Mouse (Mus musculus) kidney, embryonic 14.5 days (tissue): ENCODE measurements around the gene Ttyh2. TPM values are rescaled to one million over a fixed set of nuclear protein-coding genes. Genes with fewer than 3 reads are reported as not detected.

Source experiments
- ATAC-seq: fragments of 200-750 bp; cut with Nextera tagmentation; 2 replicates; pipeline ENCODE4 v1.8.0; 2017; ENCODE audit warnings: moderate number of reproducible peaks, mild to moderate bottlenecking, moderate TSS enrichment, moderate library complexity; ENCODE audit not compliant: low FRiP score, low TSS enrichment
- H3K27ac ChIP-seq: fragments of 300-500 bp; sonication (generic); 2 replicates; pipeline ENCODE4 v1.5.1; 2014; ENCODE audit warnings: low read depth, mild to moderate bottlenecking, low read length, moderate library complexity, mixed read lengths
- H3K27me3 ChIP-seq: fragments of 300-500 bp; sonication (generic); 2 replicates; pipeline ENCODE4 v1.6.1; 2014; ENCODE audit warnings: mild to moderate bottlenecking, low read length; ENCODE audit not compliant: control insufficient read depth, insufficient read depth
- H3K36me3 ChIP-seq: fragments of 300-500 bp; sonication (generic); 2 replicates; pipeline ENCODE4 v1.6.1; 2014; ENCODE audit warnings: low read length, mixed read lengths; ENCODE audit not compliant: control insufficient read depth, insufficient read depth
- H3K4me1 ChIP-seq: fragments of 300-500 bp; sonication (generic); 2 replicates; pipeline ENCODE4 v1.6.1; 2014; ENCODE audit warnings: low read length, mixed read lengths; ENCODE audit not compliant: control insufficient read depth, insufficient read depth
- H3K4me2 ChIP-seq: fragments of 300-500 bp; sonication (generic); replicated peaks from 2 replicates; pipeline ENCODE4 v1.6.1; 2014; ENCODE audit warnings: low read depth, mild to moderate bottlenecking, low read length
- H3K4me3 ChIP-seq: fragments of 300-500 bp; sonication (generic); 2 replicates; pipeline ENCODE4 v1.5.1; 2014; ENCODE audit warnings: mild to moderate bottlenecking, low read length
- H3K9ac ChIP-seq: fragments of 300-500 bp; sonication (generic); 2 replicates; pipeline ENCODE4 v1.6.1; 2014; ENCODE audit warnings: low read depth, mild to moderate bottlenecking, low read length, moderate library complexity
- H3K9me3 ChIP-seq: fragments of 300-500 bp; sonication (generic); 2 replicates; pipeline ENCODE4 v1.6.1; 2016; ENCODE audit warnings: low read length; ENCODE audit not compliant: control insufficient read depth
- WGBS: fragments of 180-500 bp; shearing (Covaris S2); extraction: QIAGEN DNeasy Blood & Tissue Kit; methylation state at CpG from one replicate; pipeline ENCODE4 v1.1.7; 2014; 5-methylcytosine and 5-hydroxymethylcytosine counted together
- polyA plus RNA-seq: library from polyadenylated mRNA; unstranded; fragments of >200 nt; fragmentation: Nextera tagmentation; extraction: Ambion mirVana; gene quantifications from 2 replicates; pipeline ENCODE4 v1.2.1, GENCODE M21; 2014

Gene Ttyh2
- polyA plus RNA-seq: 9.1 and 10.4 TPM in 2 replicates

DNA sequence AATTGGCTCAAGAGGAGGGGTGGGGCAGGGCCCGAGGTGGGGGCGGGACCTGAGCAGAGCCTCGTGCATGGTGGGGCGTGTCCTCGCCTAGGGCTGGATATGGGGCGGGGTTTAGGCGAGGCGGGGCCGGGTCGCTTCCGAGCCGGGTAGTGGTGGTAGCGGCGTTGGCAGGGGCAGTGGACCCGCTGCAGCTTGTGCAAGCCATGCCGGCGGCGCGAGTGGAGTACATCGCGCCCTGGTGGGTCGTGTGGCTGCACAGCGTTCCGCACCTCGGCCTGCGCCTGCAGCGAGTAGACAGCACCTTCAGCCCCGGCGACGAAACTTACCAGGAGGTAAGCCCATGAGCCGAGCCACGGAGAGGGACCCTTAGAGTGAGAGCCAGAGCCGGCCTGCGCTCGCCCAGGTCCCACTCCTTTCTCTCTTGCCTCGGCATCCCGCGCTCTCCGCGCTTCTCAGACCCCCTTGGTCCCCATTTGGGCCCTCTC lies at the start of gene Ttyh2:
Gene Ttyh2, plus strand, starts transcription at position 91 of the 485 bp plus-strand sequence.
- Histone ChIP-seq H3K9ac (peak within 1 kb of the TSS; percentile 65), H3K36me3 (peaks cover 38% of the 10 kb centered on the region), H3K27ac (0 out of 2 replicates have a peak within 1 kb of the TSS, but pooled peaks have one; percentile 5), H3K9me3 (no peaks in the 10 kb centered on the region), H3K27me3 (no peaks in the 10 kb centered on the region), H3K4me3 (peak within 1 kb of the TSS; percentile 52), H3K4me2 (peak within 1 kb of the TSS; percentile 93), H3K4me1 (peaks cover 22% of the 10 kb centered on the region)
- ATAC-seq: peak; percentile 90
- 0% methylated on average over 38 of the region's 40 CpGs for WGBS

- Histone ChIP-seq H3K4me1 (no peaks in the 10 kb centered on the region), H3K27me3 (no peaks in the 10 kb centered on the region)
- 67% methylated on average over 13 of the region's 13 CpGs for WGBS
Observed at GRCm38 (mm10) chr11:114626071-114626690, 49.0 kb upstream of the Ttyh2 start.

GRCm38 (mm10) chr11:114627036-114627435 lies 48.2 kb upstream of the Ttyh2 start:
- H3K4me2 ChIP-seq: no peak overlapping the region
- WGBS: 85% methylated on average over 5 of the region's 6 CpGs

More at GRCm38 (mm10) chr11:114626071-114626690, 49.0 kb upstream of the Ttyh2 start:
- Histone ChIP-seq H3K27ac (no peak overlapping the region), H3K9ac (no peak overlapping the region), H3K36me3 (no peaks in the 10 kb centered on the region), H3K9me3 (no peaks in the 10 kb centered on the region), H3K4me2 (no peak overlapping the region), H3K4me3 (no peak overlapping the region)
- no peak for ATAC-seq

GRCm38 (mm10) chr11:114628032-114628431 lies 47.2 kb upstream of the Ttyh2 start:
- Histone ChIP-seq H3K9me3 (no peaks in the 10 kb centered on the region), H3K27ac (no peak overlapping the region), H3K9ac (no peak overlapping the region), H3K4me3 (no peak overlapping the region), H3K4me2 (no peak overlapping the region), H3K36me3 (no peaks in the 10 kb centered on the region), H3K4me1 (no peaks in the 10 kb centered on the region), H3K27me3 (no peaks in the 10 kb centered on the region)
- 77% methylated on average over 12 of the region's 12 CpGs for WGBS
- ATAC-seq: no peak

More at GRCm38 (mm10) chr11:114627036-114627435, 48.2 kb upstream of the Ttyh2 start:
- ATAC-seq: no peak
- Histone ChIP-seq H3K4me3 (no peak overlapping the region), H3K9me3 (no peaks in the 10 kb centered on the region), H3K4me1 (no peaks in the 10 kb centered on the region), H3K9ac (no peak overlapping the region), H3K27ac (no peak overlapping the region), H3K36me3 (no peaks in the 10 kb centered on the region), H3K27me3 (no peaks in the 10 kb centered on the region)

DNA sequence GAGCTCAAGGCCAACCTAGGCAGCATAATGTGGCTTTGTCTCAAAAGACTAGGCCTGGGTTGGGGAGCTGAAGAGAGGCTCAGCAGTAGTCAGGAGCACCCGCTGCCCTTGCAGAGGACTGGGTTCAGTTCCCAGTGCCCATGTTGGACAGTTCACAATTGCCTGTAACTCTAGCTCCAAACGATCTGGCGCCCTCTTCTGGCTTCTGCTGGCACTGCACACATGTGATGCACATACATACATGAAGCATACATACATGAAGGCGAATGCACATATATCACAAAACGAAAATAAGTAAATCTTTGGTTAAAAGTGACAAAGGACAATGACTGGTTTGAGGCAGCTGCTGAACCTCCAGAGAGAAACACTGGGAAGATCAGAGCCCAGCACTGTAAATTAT lies 45.2 kb upstream of the Ttyh2 start:
- Histone ChIP-seq H3K27me3 (no peaks in the 10 kb centered on the region), H3K9me3 (no peaks in the 10 kb centered on the region), H3K27ac (no peak overlapping the region), H3K4me2 (no peak overlapping the region), H3K4me3 (no peak overlapping the region), H3K9ac (no peak overlapping the region), H3K4me1 (no peaks in the 10 kb centered on the region), H3K36me3 (no peaks in the 10 kb centered on the region)
- 79% methylated on average over 5 of the region's 5 CpGs for WGBS
- no peak for ATAC-seq

DNA sequence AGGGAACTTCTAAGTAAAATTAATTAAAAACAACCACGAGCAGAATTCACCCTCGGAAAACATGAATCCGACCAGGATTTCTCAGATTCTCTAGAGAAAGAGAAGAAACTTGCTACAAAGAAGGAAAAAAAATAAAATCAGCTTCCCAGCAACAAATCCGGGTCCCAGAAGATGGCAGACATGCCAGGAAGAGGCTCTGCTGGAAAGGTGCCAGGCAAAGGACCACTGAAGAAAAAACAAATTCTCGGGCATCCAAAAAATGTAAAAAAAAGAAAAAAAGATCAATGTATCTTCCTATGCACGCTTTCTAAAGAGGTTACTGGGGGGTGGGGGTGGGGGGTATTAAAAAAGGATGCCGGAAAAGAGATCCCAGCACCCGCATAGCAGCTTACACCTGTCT lies 43.0 kb upstream of the Ttyh2 start:
- WGBS: 80% methylated on average over 8 of the region's 8 CpGs
- Histone ChIP-seq H3K9ac (no peak overlapping the region), H3K4me1 (no peaks in the 10 kb centered on the region), H3K27ac (no peak overlapping the region), H3K27me3 (peaks cover 1% of the 10 kb centered on the region; the same call in 1 of the 2 replicates), H3K9me3 (no peaks in the 10 kb centered on the region), H3K4me3 (no peak overlapping the region), H3K4me2 (no peak overlapping the region), H3K36me3 (no peaks in the 10 kb centered on the region)
- ATAC-seq: no peak

GRCm38 (mm10) chr11:114636292-114636691 lies 38.9 kb upstream of the Ttyh2 start:
- Histone ChIP-seq H3K4me1 (0 out of 2 replicates have a peak, but pooled peaks cover 5% of the 10 kb centered on the region), H3K27me3 (peaks cover 7% of the 10 kb centered on the region; the same call in 1 of the 2 replicates), H3K27ac (no peak overlapping the region), H3K4me2 (0 out of 2 replicates have a peak overlapping the region, but pooled peaks have one; percentile 21), H3K9me3 (no peaks in the 10 kb centered on the region), H3K36me3 (no peaks in the 10 kb centered on the region), H3K4me3 (no peak overlapping the region), H3K9ac (no peak overlapping the region)
- peak; percentile 63 for ATAC-seq
- WGBS: under 1% methylated on average over 6 of the region's 6 CpGs

DNA sequence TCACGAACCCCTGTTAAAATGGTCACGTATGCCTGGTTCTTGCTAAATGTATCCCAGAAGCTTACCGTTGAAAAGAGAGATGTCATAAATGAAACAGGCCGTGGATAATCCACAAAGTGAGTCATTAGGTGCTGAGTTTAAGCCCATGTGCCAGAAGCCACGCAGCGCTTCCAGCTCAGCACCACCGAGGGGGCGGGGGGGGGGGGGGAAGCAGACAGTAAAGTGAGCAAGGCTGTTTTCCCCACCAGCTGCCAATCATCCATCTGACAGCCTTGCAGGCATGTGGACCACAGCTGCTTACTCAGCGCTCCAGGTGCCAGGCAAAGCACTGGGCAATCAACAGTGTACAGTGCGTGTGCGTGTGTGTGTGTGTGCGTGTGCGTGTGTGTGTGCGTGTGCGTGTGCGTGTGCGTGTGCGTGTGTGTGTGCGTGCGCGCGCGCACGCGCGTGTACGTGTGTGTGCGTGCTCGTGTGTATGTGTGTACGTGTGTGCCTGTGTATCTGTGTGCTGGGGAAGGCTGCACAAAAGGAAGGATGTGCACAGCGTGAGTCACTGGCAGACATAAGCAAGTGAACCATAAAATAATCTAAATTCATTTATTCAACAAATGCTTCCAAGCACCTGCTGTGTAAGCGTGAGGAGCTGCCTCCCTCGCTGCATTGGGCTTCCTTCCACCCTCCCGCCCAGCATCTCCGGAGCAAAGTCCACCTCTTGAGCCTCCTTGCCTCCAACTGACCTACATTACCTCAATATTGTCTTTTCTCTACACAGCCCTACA lies 38.3 kb upstream of the Ttyh2 start:
- ATAC-seq: no peak
- H3K4me3 ChIP-seq: no peak overlapping the region
- H3K4me2 ChIP-seq: 0 out of 2 replicates have a peak overlapping the region, but pooled peaks have one; percentile 21

More for the DNA sequence above, 38.3 kb upstream of the Ttyh2 start:
- H3K27ac ChIP-seq: no peak overlapping the region
- 0 out of 2 replicates have a peak, but pooled peaks cover 5% of the 10 kb centered on the region for H3K4me1 ChIP-seq
- H3K9me3 ChIP-seq: no peaks in the 10 kb centered on the region
- WGBS: 49% methylated on average over 34 of the region's 35 CpGs
- peaks cover 7% of the 10 kb centered on the region; the same call in 1 of the 2 replicates for H3K27me3 ChIP-seq
- no peaks in the 10 kb centered on the region for H3K36me3 ChIP-seq
- H3K9ac ChIP-seq: no peak overlapping the region
